Comparison of ENCODE assay signal across 27 mouse cellular contexts in the genomic region with DNA sequence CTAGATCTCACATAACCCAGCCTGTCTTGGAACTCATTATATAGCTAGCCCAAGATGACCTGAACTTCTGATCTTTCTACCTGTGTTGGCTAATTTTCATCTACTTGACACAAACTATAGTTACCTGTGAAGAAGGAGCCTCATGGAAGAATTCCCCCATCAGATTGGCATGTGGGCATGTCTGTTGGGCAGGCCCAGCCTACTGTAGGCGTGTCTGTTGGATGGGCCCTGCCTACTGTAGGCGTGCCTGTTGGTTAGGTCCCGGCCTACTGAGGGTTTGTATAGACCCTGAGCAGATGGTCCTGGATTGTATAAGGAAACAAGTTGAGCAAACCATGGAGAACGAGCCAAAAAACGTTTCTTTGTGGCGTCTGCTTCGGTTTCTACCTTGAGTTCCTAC.
"Had no signal": no experiment of that assay in that cellular context is flagged by ENCODE, and none has a peak within 500 bp of the region (broad histone marks: within the 10 kb centered on the region; RNA-seq: fewer than 3 reads in every experiment).

No protein-coding gene starts in this region.

- H3K27me3 ChIP-seq: heart, embryonic 15.5 days; hindbrain, embryonic 13.5 days; hindbrain, embryonic 15.5 days; kidney, embryonic 15.5 days; limb, embryonic 13.5 days; limb, embryonic 15.5 days; liver, embryonic 12.5 days had no signal

- DNase-seq: gastrocnemius, postnatal 10 days; gastrocnemius, postnatal 36 days; heart, adult 11 months; heart, postnatal 14 days; heart, postnatal 36 days; kidney, adult 11 months; kidney, adult 2 months; kidney, adult 9 months; kidney, postnatal 14 days; kidney, postnatal 36 days; layer of hippocampus, adult 9-11 months; left cerebral cortex, postnatal 4 days had no signal

- H3K9me3 ChIP-seq: heart, embryonic 15.5 days; hindbrain, embryonic 13.5 days; hindbrain, embryonic 15.5 days; kidney, embryonic 15.5 days; limb, embryonic 15.5 days had no signal

- H3K4me3 ChIP-seq: gastrocnemius, adult 2 months; heart, adult 2 months; heart, embryonic 13.5 days; heart, embryonic 15.5 days; hindbrain, embryonic 13.5 days; hindbrain, embryonic 15.5 days; kidney, embryonic 15.5 days; limb, embryonic 13.5 days; limb, embryonic 15.5 days; liver, embryonic 12.5 days had no signal

- ATAC-seq: hindbrain, postnatal 0 days; intestine, embryonic 16.5 days; liver, embryonic 12.5 days had no signal

- H3K36me3 ChIP-seq: heart, embryonic 13.5 days; heart, embryonic 15.5 days; hindbrain, embryonic 13.5 days; hindbrain, embryonic 15.5 days; kidney, embryonic 15.5 days; limb, embryonic 13.5 days; limb, embryonic 15.5 days; liver, embryonic 12.5 days had no signal

- H3K9ac ChIP-seq: heart, embryonic 13.5 days; heart, embryonic 15.5 days; hindbrain, embryonic 13.5 days; hindbrain, embryonic 15.5 days; kidney, embryonic 15.5 days; limb, embryonic 13.5 days; limb, embryonic 15.5 days; liver, embryonic 12.5 days; liver, embryonic 14.5 days had no signal

- H3K4me2 ChIP-seq: heart, embryonic 11.5 days; heart, embryonic 13.5 days; heart, embryonic 15.5 days; hindbrain, embryonic 13.5 days; hindbrain, embryonic 15.5 days; kidney, embryonic 15.5 days; limb, embryonic 13.5 days; limb, embryonic 15.5 days; liver, embryonic 12.5 days had no signal

- H3K4me1 ChIP-seq: hindbrain, embryonic 13.5 days; hindbrain, embryonic 15.5 days; kidney, embryonic 15.5 days had no signal

- H3K27ac ChIP-seq: heart, adult 2 months; heart, embryonic 13.5 days; heart, embryonic 15.5 days; hindbrain, embryonic 13.5 days; hindbrain, embryonic 15.5 days; hindbrain, postnatal 0 days; kidney, embryonic 15.5 days; kidney, postnatal 0 days; limb, embryonic 13.5 days; limb, embryonic 15.5 days; liver, embryonic 12.5 days; liver, embryonic 14.5 days had no signal
